7 mouse cellular contexts compared by ENCODE assay signal in genomic region chr6:94648496-94648895, GRCm38 (mm10). TPM values are rescaled to one million over a fixed set of nuclear protein-coding genes. Genes with fewer than 3 reads are reported as not detected.
DNase-seq lines count a peak whose midpoint lies in the region; ATAC-seq and TF ChIP-seq lines count a peak whose summit lies in the region.

No protein-coding gene starts in this region.

- H3K27me3 ChIP-seq in forebrain, embryonic 12.5 days, result no peaks in the 10 kb centered on the region
- no peaks in the 10 kb centered on the region for H3K27me3 ChIP-seq in kidney, embryonic 16.5 days (ENCODE audit: insufficient read depth, low read length)
- H3K27me3 ChIP-seq in small intestine, adult 2 months (ENCODE audit: control insufficient read depth, insufficient read depth, low read length), result no peaks in the 10 kb centered on the region

- peak overlapping the region; percentile 75 for H3K27ac ChIP-seq in forebrain, embryonic 12.5 days
- peak overlapping the region; percentile 86 for H3K27ac ChIP-seq in kidney, embryonic 16.5 days (ENCODE audit: low read length)
- H3K27ac ChIP-seq in small intestine, adult 2 months (ENCODE audit: insufficient read depth, low read depth, low read length), result peak overlapping the region; percentile 45

- peaks cover 3% of the 10 kb centered on the region for H3K36me3 ChIP-seq in forebrain, embryonic 12.5 days (replicated peaks)
- H3K36me3 ChIP-seq in kidney, embryonic 16.5 days (ENCODE audit: insufficient read depth, low read length), result no peaks in the 10 kb centered on the region
- H3K36me3 ChIP-seq in small intestine, adult 2 months (ENCODE audit: control insufficient read depth, insufficient read depth, low read length), result peaks cover 3% of the 10 kb centered on the region

- H3K4me2 ChIP-seq in forebrain, embryonic 12.5 days, result 0 out of 2 replicates have a peak overlapping the region, but pooled peaks have one; percentile 10
- no peak overlapping the region for H3K4me2 ChIP-seq in kidney, embryonic 16.5 days (replicated peaks; ENCODE audit: low read depth, low read length)

- H3K4me3 ChIP-seq in lung, adult 2 months (replicated peaks; ENCODE audit: extremely low read depth, low read depth, low read length), result no peak overlapping the region
- H3K4me3 ChIP-seq in forebrain, embryonic 12.5 days (replicated peaks), result no peak overlapping the region
- no peak overlapping the region for H3K4me3 ChIP-seq in kidney, embryonic 16.5 days (ENCODE audit: low read length)
- no peak overlapping the region for H3K4me3 ChIP-seq in small intestine, adult 2 months (ENCODE audit: low read depth, low read length)

- no peak overlapping the region for H3K9ac ChIP-seq in forebrain, embryonic 12.5 days
- H3K9ac ChIP-seq in kidney, embryonic 16.5 days (replicated peaks; ENCODE audit: low read length), result no peak overlapping the region

- no peaks in the 10 kb centered on the region for H3K9me3 ChIP-seq in forebrain, embryonic 12.5 days
- H3K9me3 ChIP-seq in kidney, embryonic 16.5 days (ENCODE audit: low read length), result no peaks in the 10 kb centered on the region

- WGBS in lung, adult 2 months, result 50% methylated on average over 4 of the region's 4 CpGs
- WGBS in forebrain, embryonic 12.5 days, result 45% methylated on average over 4 of the region's 4 CpGs
- WGBS in kidney, embryonic 16.5 days, result 45% methylated on average over 4 of the region's 4 CpGs
- WGBS in small intestine, adult 2 months, result 11% methylated on average over 4 of the region's 4 CpGs

- no peak for TF ChIP-seq CTCF in lung, adult 2 months (IDR thresholded peaks at IDR 0.05; ENCODE audit: insufficient read depth, low read length)
- TF ChIP-seq CTCF in small intestine, adult 2 months (IDR thresholded peaks at IDR 0.05; ENCODE audit: extremely low read depth, insufficient read length, insufficient replicate concordance, low read depth, low read length), result no peak

- H3K4me1 ChIP-seq in lung, adult 2 months (ENCODE audit: control insufficient read depth, insufficient read depth, low read length), result peaks cover 3% of the 10 kb centered on the region; the same call in 1 of the 2 replicates
- peaks cover 70% of the 10 kb centered on the region for H3K4me1 ChIP-seq in forebrain, embryonic 12.5 days
- H3K4me1 ChIP-seq in kidney, embryonic 16.5 days (ENCODE audit: insufficient read depth, low read length), result peaks cover 53% of the 10 kb centered on the region
- H3K4me1 ChIP-seq in small intestine, adult 2 months (ENCODE audit: control insufficient read depth, insufficient read depth, insufficient read length, low read length), result peaks cover 58% of the 10 kb centered on the region

- peak; percentile 21 for DNase-seq in lung, adult 2 months
- DNase-seq in lung, postnatal 25 days (ENCODE audit: low spot score), result no peak
- DNase-seq in left cerebral cortex, adult 8-10 months (ENCODE audit: low spot score in 2 of 2), result no peak
- no peak for DNase-seq in thymus, postnatal 10 days (ENCODE audit: low spot score in 2 of 2)

- no peak for TF ChIP-seq POLR2A in lung, adult 2 months (IDR thresholded peaks at IDR 0.05; ENCODE audit: borderline replicate concordance, extremely low read depth, low read depth, low read length)
- no peak for TF ChIP-seq POLR2A in small intestine, adult 2 months (IDR thresholded peaks at IDR 0.05; ENCODE audit: low read depth, low read length)

- ATAC-seq in forebrain, embryonic 12.5 days (ENCODE audit: low FRiP score), result no peak
- ATAC-seq in kidney, embryonic 16.5 days (ENCODE audit: low FRiP score, low TSS enrichment), result no peak

RNA-seq across cellular contexts. Expression of gene Lrig1, which starts 51.5 kb away (rescaled TPM):
- polyA plus RNA-seq in lung, adult 2 months (2012; rRNA removed), result 18.7 and 22.9 TPM in 2 replicates
- 16.6 and 17.7 TPM in 2 replicates for polyA plus RNA-seq in forebrain, embryonic 12.5 days (2016; fragmentation: Nextera tagmentation; extraction: Ambion mirVana)
- 6.3 and 7.4 TPM in 2 replicates for polyA plus RNA-seq in kidney, embryonic 16.5 days (2015; fragmentation: Nextera tagmentation; extraction: Ambion mirVana)
- 20.5 and 29.8 TPM in 2 replicates for polyA plus RNA-seq in small intestine, adult 2 months (2012; rRNA removed)
- total RNA-seq in left cerebral cortex, adult 8-10 months (2022), result 10 to 100 TPM; 28.5 to 38.8 (median 33.4) TPM
